Mouse (Mus musculus) CH12.LX (cell line): ENCODE data around the gene Rps11. TPM values are rescaled to one million over a fixed set of nuclear protein-coding genes. Genes with fewer than 3 reads are reported as not detected.

Experiments
- DNase-seq: peaks from one replicate; pipeline ENCODE4 v3.0.0-alpha.2; 2013; ENCODE audit errors: extremely low read depth
- H3K27ac ChIP-seq: 2 replicates; pipeline ENCODE4 v1.5.1; 2012; ENCODE audit warnings: low read depth, mild to moderate bottlenecking, control low read depth, moderate library complexity; ENCODE audit not compliant: insufficient read depth
- H3K27me3 ChIP-seq: replicated peaks from 2 replicates; pipeline ENCODE3; 2012; ENCODE audit warnings: inconsistent platforms
- H3K36me3 ChIP-seq, 2 experiments: replicated peaks in 1 of 2; 2 replicates each; pipeline versions ENCODE3 to v1.6.1; 2012; ENCODE audit warnings: inconsistent platforms in 1 of 2, low read length in 1 of 2, mild to moderate bottlenecking in 1 of 2, mixed read lengths in 1 of 2, moderate library complexity in 1 of 2; ENCODE audit not compliant: control insufficient read depth in 1 of 2, insufficient read depth in 1 of 2
- H3K4me1 ChIP-seq, 2 experiments: 2 replicates each; pipeline ENCODE4 v1.6.1; 2012; ENCODE audit warnings: inconsistent platforms in 1 of 2, moderate library complexity in 1 of 2; ENCODE audit not compliant: insufficient read depth in 2 of 2, control insufficient read depth in 1 of 2
- H3K4me2 ChIP-seq: 2 replicates; pipeline ENCODE4 v1.6.1; 2012; ENCODE audit warnings: low read depth, mild to moderate bottlenecking, control low read depth; ENCODE audit not compliant: poor library complexity, insufficient read depth, severe bottlenecking
- H3K4me3 ChIP-seq, 3 experiments: fragments of 150-350 bp in 1 of 3; sonication (generic) in 1 of 3; replicated peaks in 1 of 3; 2 replicates each; pipeline versions ENCODE3 to v1.5.1; 2011 to 2012; ENCODE audit warnings: low read depth in 2 of 3, low read length in 2 of 3, mild to moderate bottlenecking in 2 of 3, moderate library complexity in 2 of 3, control low read depth in 1 of 3, improper control_type of control experiment in 1 of 3, inconsistent platforms in 1 of 3, mixed read lengths in 1 of 3; ENCODE audit not compliant: poor library complexity in 1 of 3
- H3K79me2 ChIP-seq: replicated peaks from 2 replicates; pipeline ENCODE4 v1.6.1; 2012; ENCODE audit warnings: mild to moderate bottlenecking, moderate library complexity; ENCODE audit not compliant: control insufficient read depth, poor library complexity, insufficient read depth, severe bottlenecking; ENCODE audit errors: extremely low read depth
- H3K9ac ChIP-seq: 2 replicates; pipeline ENCODE4 v1.6.1; 2012; ENCODE audit warnings: low read depth, mild to moderate bottlenecking, control low read depth, moderate library complexity; ENCODE audit not compliant: insufficient read depth
- H3K9me3 ChIP-seq: replicated peaks from 2 replicates; pipeline ENCODE3; 2012; ENCODE audit warnings: low read length, inconsistent platforms, mixed read lengths
- BHLHE40 ChIP-seq: IDR thresholded peaks from 2 replicates; pipeline ENCODE4 v1.6.1; 2011; ENCODE audit warnings: mild to moderate bottlenecking, low read depth, low read length, improper control_type of control experiment
- CHD1 ChIP-seq: IDR thresholded peaks from 2 replicates; pipeline ENCODE4 v1.6.1; 2012; ENCODE audit warnings: low read depth, low read length, improper control_type of control experiment, inconsistent platforms
- CTCF ChIP-seq, 2 experiments: IDR thresholded peaks in 1 of 2; conservative IDR thresholded peaks in 1 of 2; 2 replicates each; pipeline ENCODE4 v1.5.1; 2011 to 2012; ENCODE audit warnings: low read depth in 2 of 2, low read length in 2 of 2, improper control_type of control experiment in 1 of 2, inconsistent platforms in 1 of 2, mild to moderate bottlenecking in 1 of 2, moderate library complexity in 1 of 2
- E2F4 ChIP-seq: IDR thresholded peaks from 2 replicates; pipeline ENCODE4 v1.6.1; 2011; ENCODE audit warnings: low read depth, low read length, improper control_type of control experiment; ENCODE audit not compliant: insufficient replicate concordance
- ELF1 ChIP-seq: IDR thresholded peaks from 2 replicates; pipeline ENCODE4 v1.6.1; 2014; ENCODE audit warnings: low read depth, mild to moderate bottlenecking, inconsistent platforms, low read length, improper control_type of control experiment
- EP300 ChIP-seq: IDR thresholded peaks from 2 replicates; pipeline ENCODE4 v1.6.1; 2011; ENCODE audit warnings: low read length, improper control_type of control experiment
- ETS1 ChIP-seq: conservative IDR thresholded peaks from 2 replicates; pipeline ENCODE4 v1.6.1; 2012; ENCODE audit warnings: low read depth, mild to moderate bottlenecking, inconsistent platforms, low read length, improper control_type of control experiment, moderate library complexity
- GABPA ChIP-seq: IDR thresholded peaks from 2 replicates; pipeline ENCODE4 v1.6.1; 2012; ENCODE audit warnings: low read depth, low read length, improper control_type of control experiment, inconsistent platforms; ENCODE audit not compliant: insufficient replicate concordance
- JUN ChIP-seq: IDR thresholded peaks from 2 replicates; pipeline ENCODE4 v1.6.1; 2011; ENCODE audit warnings: low read depth, mild to moderate bottlenecking, low read length, improper control_type of control experiment, moderate library complexity; ENCODE audit not compliant: insufficient read depth
- JUND ChIP-seq: conservative IDR thresholded peaks from 2 replicates; pipeline ENCODE4 v1.6.1; 2011; ENCODE audit warnings: low read depth, low read length, improper control_type of control experiment
- KAT2A ChIP-seq: IDR thresholded peaks from 2 replicates; pipeline ENCODE4 v1.6.1; 2012; ENCODE audit warnings: low read length, improper control_type of control experiment, inconsistent platforms; ENCODE audit not compliant: insufficient replicate concordance
- MAFK ChIP-seq: IDR thresholded peaks from 2 replicates; pipeline ENCODE4 v1.6.1; 2011; ENCODE audit warnings: low read length, improper control_type of control experiment; ENCODE audit not compliant: insufficient replicate concordance
- MAX ChIP-seq: IDR thresholded peaks from 2 replicates; pipeline ENCODE4 v1.6.1; 2011; ENCODE audit warnings: low read length, improper control_type of control experiment
- MAZ ChIP-seq: IDR thresholded peaks from 2 replicates; pipeline ENCODE4 v1.6.1; 2012; ENCODE audit warnings: low read depth, mild to moderate bottlenecking, inconsistent platforms, low read length, improper control_type of control experiment, moderate library complexity
- MXI1 ChIP-seq: IDR thresholded peaks from 2 replicates; pipeline ENCODE4 v1.6.1; 2011; ENCODE audit warnings: mild to moderate bottlenecking, low read depth, low read length, improper control_type of control experiment
- NELFE ChIP-seq: IDR thresholded peaks from 2 replicates; pipeline ENCODE4 v1.6.1; 2011; ENCODE audit warnings: low read depth, low read length, improper control_type of control experiment
- PAX5 ChIP-seq: IDR thresholded peaks from 2 replicates; pipeline ENCODE4 v1.6.1; 2012; ENCODE audit warnings: low read length, inconsistent platforms, mixed read lengths
- POLR2A ChIP-seq: IDR thresholded peaks from 2 replicates; pipeline ENCODE4 v1.6.1; 2011; ENCODE audit warnings: low read depth, mild to moderate bottlenecking, improper control_type of control experiment, low read length
- RAD21 ChIP-seq: IDR thresholded peaks from 2 replicates; pipeline ENCODE4 v1.6.1; 2011; ENCODE audit warnings: low read depth, mild to moderate bottlenecking, low read length, improper control_type of control experiment, moderate library complexity
- RCOR1 ChIP-seq: conservative IDR thresholded peaks from 2 replicates; pipeline ENCODE4 v1.6.1; 2012; ENCODE audit warnings: low read depth, mild to moderate bottlenecking, inconsistent platforms, low read length, improper control_type of control experiment
- SIN3A ChIP-seq: IDR thresholded peaks from 2 replicates; pipeline ENCODE4 v1.6.1; 2012; ENCODE audit warnings: low read length, improper control_type of control experiment, inconsistent platforms
- SMC3 ChIP-seq: IDR thresholded peaks from 2 replicates; pipeline ENCODE4 v1.6.1; 2011; ENCODE audit warnings: low read depth, low read length, improper control_type of control experiment
- USF1 ChIP-seq: IDR thresholded peaks from 2 replicates; pipeline ENCODE4 v1.6.1; 2014; ENCODE audit warnings: low read depth, mild to moderate bottlenecking, inconsistent platforms, low read length, improper control_type of control experiment
- ZKSCAN1 ChIP-seq: IDR thresholded peaks from 2 replicates; pipeline ENCODE4 v1.6.1; 2012; ENCODE audit warnings: low read depth, inconsistent platforms, low read length, improper control_type of control experiment, borderline replicate concordance
- ZMIZ1 ChIP-seq: IDR thresholded peaks from 2 replicates; pipeline ENCODE4 v1.6.1; 2012; ENCODE audit warnings: low read depth, mild to moderate bottlenecking, inconsistent platforms, low read length, improper control_type of control experiment
- ZNF384 ChIP-seq: IDR thresholded peaks from 2 replicates; pipeline ENCODE4 v1.6.1; 2012; ENCODE audit warnings: low read depth, low read length, improper control_type of control experiment, inconsistent platforms
- dilution Hi-C: fragments of 300-500 bp; cut with MboI; formaldehyde crosslinking; loops from 2 replicates; pipeline ENCODE4 v1.14.3; 2020; ENCODE audit warnings: low sequenced_read_pairs; ENCODE audit not compliant: extremely low pct_unique_long_range_greater_than_20kb, extremely low pct_ligation_motif_present
- in situ Hi-C: fragments of 300-500 bp; cut with MboI; formaldehyde crosslinking; loops from 3 replicates; pipeline ENCODE4 v1.14.3; 2019; ENCODE audit warnings: low sequenced_read_pairs, low pct_ligation_motif_present, low pct_unique_long_range_greater_than_20kb, mixed read lengths
- polyA plus RNA-seq: library from polyadenylated mRNA; unstranded; fragments of >175 nt; gene quantifications from 2 replicates; pipeline ENCODE4 v1.2.1, GENCODE M21; 2012; ENCODE audit warnings: low read depth; ENCODE audit not compliant: insufficient read length
- total RNA-seq, 2 experiments: library from RNA; depleted of rRNA; stranded (reverse); fragments of 300-350 nt in 1 of 2; fragments of >200 nt in 1 of 2; gene quantifications; 2 replicates each; pipeline ENCODE4 v1.2.3; 2012 to 2014

The Rps11 gene
- total and polyA plus RNA-seq, 3 experiments = 898 to 1,839 (median 1,699) TPM

GRCm38 (mm10) chr7:45135370-45135769, 11.1 kb upstream of the Rps11 start:
- Histone ChIP-seq H3K27ac (no peak overlapping the region), H3K4me3 (peak overlapping the region; percentile 37 to 76 (median 67)), H3K79me2 (no peaks in the 10 kb centered on the region), H3K27me3 (no peaks in the 10 kb centered on the region), H3K9me3 (peaks cover 3% of the 10 kb centered on the region), H3K36me3 (peaks cover 0 to 26% of the 10 kb centered on the region in 2 experiments), H3K4me2 (peak overlapping the region; percentile 72), H3K9ac (peak overlapping the region; percentile 86; the same call in 1 of the 2 replicates), H3K4me1 (peaks cover 5 to 25% of the 10 kb centered on the region in 2 experiments)
- in situ Hi-C loops (no loop called here), dilution Hi-C loops (no loop called here)
- TF ChIP-seq NELFE (no peak), MAX (no peak), SMC3 (no peak), PAX5 (no peak), POLR2A (no peak), ZKSCAN1 (no peak), ELF1 (no peak), ZNF384 (no peak), GABPA (no peak), SIN3A (no peak), MXI1 (no peak), KAT2A (no peak), MAFK (no peak), USF1 (no peak), BHLHE40 (no peak), CTCF (conservative IDR thresholded peaks at IDR 0.05 in 1 of 2, IDR thresholded peaks at IDR 0.05 in 1 of 2; ENCODE audit: low read depth in 2 of 2, low read length in 2 of 2) (no peak), ETS1 (no peak), MAZ (no peak), EP300 (no peak), RAD21 (no peak)
- DNase-seq = no peak

- H3K4me3 ChIP-seq = no peak overlapping the region
- H3K27me3 ChIP-seq = no peaks in the 10 kb centered on the region
- H3K36me3 ChIP-seq = peaks cover 0 to 23% of the 10 kb centered on the region in 2 experiments
- H3K4me2 ChIP-seq = no peak overlapping the region
- no peak overlapping the region for H3K27ac ChIP-seq
- TF ChIP-seq RCOR1 (no peak), ZMIZ1 (no peak), E2F4 (no peak), CHD1 (no peak), ELF1 (no peak), PAX5 (no peak), EP300 (no peak), NELFE (no peak), MAFK (no peak), ZNF384 (no peak), USF1 (no peak), JUND (no peak), JUN (no peak), MXI1 (no peak), POLR2A (no peak)
- dilution Hi-C loops (no loop called here), in situ Hi-C loops (no loop called here)
- peaks cover 7 to 28% of the 10 kb centered on the region in 2 experiments for H3K4me1 ChIP-seq
- DNase-seq = peak; percentile 65
- H3K9ac ChIP-seq = no peak overlapping the region
- peaks cover 3% of the 10 kb centered on the region for H3K9me3 ChIP-seq
- no peaks in the 10 kb centered on the region for H3K79me2 ChIP-seq
Observed at GRCm38 (mm10) chr7:45134544-45135026, 10.3 kb upstream of the Rps11 start.
